Mouse (Mus musculus) frontal cortex, postnatal 14 days (tissue): Measurements from ENCODE around the gene Gm14632.
"Not testable (repeated sequence)": the region's sequence is repeated elsewhere in the genome, so short reads cannot be mapped to it uniquely, and the experiment has no call there.

Experiments
- DNase-seq, 2 experiments: peaks; one replicate each; pipeline ENCODE4 v3.0.0; 2022; ENCODE audit warnings: low spot score in 2 of 2

Gene Gm14632

GRCm38 (mm10) chrX:30329472-30329871 lies at the start of gene Gm14632:
TSS of gene Gm14632 (plus strand) at chrX:30329772.
- DNase-seq, result not testable (repeated sequence)
